Mouse (Mus musculus) heart, embryonic 16.5 days (tissue): ENCODE data around the gene Msi2. TPM values are rescaled to one million over a fixed set of nuclear protein-coding genes. Genes with fewer than 3 reads are reported as not detected.
A peak's percentile ranks its signal among the peaks of the same experiment; 100 is the strongest.

ENCODE experiments used
- ATAC-seq: fragments of 200-750 bp; cut with Nextera tagmentation; replicated peaks from 2 replicates; pipeline ENCODE4 v1.8.0; 2017; ENCODE audit warnings: moderate number of reproducible peaks; ENCODE audit not compliant: insufficient read depth, low FRiP score; ENCODE audit errors: extremely low read depth
- H3K27ac ChIP-seq: fragments of 300-500 bp; sonication (generic); 2 replicates; pipeline ENCODE4 v1.5.1; 2014; ENCODE audit warnings: mild to moderate bottlenecking, low read length, control low read depth, moderate library complexity
- H3K27me3 ChIP-seq: fragments of 300-500 bp; sonication (generic); 2 replicates; pipeline ENCODE4 v1.6.1; 2014; ENCODE audit warnings: low read length, mixed read lengths; ENCODE audit not compliant: control insufficient read depth, insufficient read depth
- H3K36me3 ChIP-seq: fragments of 300-500 bp; sonication (generic); 2 replicates; pipeline ENCODE4 v1.6.1; 2014; ENCODE audit not compliant: control insufficient read depth, insufficient read depth
- H3K4me1 ChIP-seq: fragments of 300-500 bp; sonication (generic); 2 replicates; pipeline ENCODE4 v1.6.1; 2014; ENCODE audit warnings: low read length, mixed read lengths; ENCODE audit not compliant: control insufficient read depth, insufficient read depth
- H3K4me2 ChIP-seq: fragments of 300-500 bp; sonication (generic); 2 replicates; pipeline ENCODE4 v1.6.1; 2014; ENCODE audit warnings: low read depth, mild to moderate bottlenecking, control low read depth, low read length
- H3K4me3 ChIP-seq: fragments of 300-500 bp; sonication (generic); 2 replicates; pipeline ENCODE4 v1.5.1; 2014; ENCODE audit warnings: mild to moderate bottlenecking, control low read depth, low read length
- H3K9ac ChIP-seq: fragments of 300-500 bp; sonication (generic); 2 replicates; pipeline ENCODE4 v1.6.1; 2014; ENCODE audit warnings: low read length, control low read depth
- H3K9me3 ChIP-seq: fragments of 300-500 bp; sonication (generic); replicated peaks from 2 replicates; pipeline ENCODE4 v1.6.1; 2016; ENCODE audit warnings: low read length; ENCODE audit not compliant: control insufficient read depth
- WGBS: fragments of 180-500 bp; shearing (Covaris S2); extraction: QIAGEN DNeasy Blood & Tissue Kit; methylation state at CpG from one replicate; pipeline ENCODE4 v1.1.7; 2014; 5-methylcytosine and 5-hydroxymethylcytosine counted together
- polyA plus RNA-seq: library from polyadenylated mRNA; unstranded; fragments of >200 nt; fragmentation: Nextera tagmentation; extraction: Ambion mirVana; gene quantifications from 2 replicates; pipeline ENCODE4 v1.2.1, GENCODE M21; 2015

Gene Msi2
- polyA plus RNA-seq, 1 experiment from 2014 or later, result 20.6 TPM

GRCm38 (mm10) chr11:88600194-88600593 lies 118.1 kb downstream of the Msi2 start:
- H3K36me3 ChIP-seq, result peaks cover 7% of the 10 kb centered on the region
- no peaks in the 10 kb centered on the region for H3K27me3 ChIP-seq
- no peak overlapping the region for H3K4me2 ChIP-seq
- WGBS, result 86% methylated on average over 3 of the region's 3 CpGs
- peaks cover 54% of the 10 kb centered on the region for H3K4me1 ChIP-seq
- no peaks in the 10 kb centered on the region for H3K9me3 ChIP-seq
- H3K9ac ChIP-seq, result no peak overlapping the region
- no peak overlapping the region for H3K4me3 ChIP-seq
- H3K27ac ChIP-seq, result 0 out of 2 replicates have a peak overlapping the region, but pooled peaks have one; percentile 3
- ATAC-seq, result no peak

- Histone ChIP-seq H3K27ac (peak overlapping the region; percentile 49), H3K4me3 (no peak overlapping the region), H3K4me1 (peaks cover 56% of the 10 kb centered on the region), H3K9ac (no peak overlapping the region), H3K9me3 (no peaks in the 10 kb centered on the region), H3K4me2 (0 out of 2 replicates have a peak overlapping the region, but pooled peaks have one; percentile 25), H3K36me3 (peaks cover 7% of the 10 kb centered on the region), H3K27me3 (no peaks in the 10 kb centered on the region)
- no peak for ATAC-seq
- 58% methylated on average over 17 of the region's 17 CpGs for WGBS
Observed at GRCm38 (mm10) chr11:88599332-88600130, 118.8 kb downstream of the Msi2 start.

GRCm38 (mm10) chr11:88598848-88599175 lies 119.5 kb downstream of the Msi2 start:
- Histone ChIP-seq H3K4me1 (peaks cover 62% of the 10 kb centered on the region), H3K9ac (no peak overlapping the region), H3K27ac (peak overlapping the region; percentile 26), H3K4me3 (no peak overlapping the region), H3K9me3 (no peaks in the 10 kb centered on the region), H3K36me3 (peaks cover 7% of the 10 kb centered on the region; the same call in 1 of the 2 replicates), H3K4me2 (0 out of 2 replicates have a peak overlapping the region, but pooled peaks have one; percentile 25), H3K27me3 (no peaks in the 10 kb centered on the region)
- 64% methylated on average over 3 of the region's 3 CpGs for WGBS
- ATAC-seq, result no peak

- Histone ChIP-seq H3K4me2 (no peak overlapping the region), H3K27ac (peak overlapping the region; percentile 26), H3K27me3 (no peaks in the 10 kb centered on the region), H3K9me3 (no peaks in the 10 kb centered on the region), H3K9ac (no peak overlapping the region), H3K4me1 (peaks cover 62% of the 10 kb centered on the region), H3K4me3 (no peak overlapping the region), H3K36me3 (peaks cover 7% of the 10 kb centered on the region; the same call in 1 of the 2 replicates)
- WGBS, result 59% methylated on average over 11 of the region's 11 CpGs
- ATAC-seq, result no peak
Observed at GRCm38 (mm10) chr11:88598150-88598847, 120.0 kb downstream of the Msi2 start.

- Histone ChIP-seq H3K4me3 (no peak overlapping the region), H3K9ac (0 out of 2 replicates have a peak overlapping the region, but pooled peaks have one; percentile 3), H3K4me1 (peaks cover 49% of the 10 kb centered on the region), H3K27ac (peak overlapping the region; percentile 43; the same call in 1 of the 2 replicates), H3K27me3 (no peaks in the 10 kb centered on the region), H3K36me3 (no peaks in the 10 kb centered on the region), H3K4me2 (no peak overlapping the region), H3K9me3 (no peaks in the 10 kb centered on the region)
- 0 out of 2 replicates have a peak, but pooled peaks have one; percentile 29 for ATAC-seq
- WGBS, result 67% methylated on average over 4 of the region's 4 CpGs
Observed at GRCm38 (mm10) chr11:88595616-88596015, 122.7 kb downstream of the Msi2 start.

- Histone ChIP-seq H3K4me3 (no peak overlapping the region), H3K4me1 (peaks cover 45% of the 10 kb centered on the region), H3K27ac (peak overlapping the region; percentile 45), H3K36me3 (0 out of 2 replicates have a peak, but pooled peaks cover 1% of the 10 kb centered on the region), H3K9me3 (no peaks in the 10 kb centered on the region), H3K9ac (no peak overlapping the region), H3K27me3 (no peaks in the 10 kb centered on the region), H3K4me2 (no peak overlapping the region)
- 0 out of 2 replicates have a peak, but pooled peaks have one; percentile 38 for ATAC-seq
- WGBS, result 43% methylated on average over 13 of the region's 13 CpGs
Observed at GRCm38 (mm10) chr11:88594804-88595611, 123.3 kb downstream of the Msi2 start.

- no peaks in the 10 kb centered on the region for H3K27me3 ChIP-seq
- WGBS, result 14% methylated on average over 8 of the region's 8 CpGs
- no peaks in the 10 kb centered on the region for H3K9me3 ChIP-seq
- H3K27ac ChIP-seq, result peak overlapping the region; percentile 45; the same call in 1 of the 2 replicates
- H3K4me2 ChIP-seq, result no peak overlapping the region
- ATAC-seq, result 0 out of 2 replicates have a peak, but pooled peaks have one; percentile 26
- H3K4me1 ChIP-seq, result peaks cover 35% of the 10 kb centered on the region
- H3K36me3 ChIP-seq, result peaks cover 10% of the 10 kb centered on the region; the same call in 1 of the 2 replicates
- H3K4me3 ChIP-seq, result no peak overlapping the region
- no peak overlapping the region for H3K9ac ChIP-seq
Observed at GRCm38 (mm10) chr11:88594010-88594409, 124.3 kb downstream of the Msi2 start.

- Histone ChIP-seq H3K9ac (no peak overlapping the region), H3K27me3 (no peaks in the 10 kb centered on the region), H3K27ac (no peak overlapping the region), H3K4me3 (no peak overlapping the region), H3K4me2 (no peak overlapping the region), H3K9me3 (no peaks in the 10 kb centered on the region), H3K4me1 (peaks cover 27% of the 10 kb centered on the region), H3K36me3 (peaks cover 15% of the 10 kb centered on the region; the same call in 1 of the 2 replicates)
- WGBS, result 88% methylated on average over 8 of the region's 8 CpGs
- ATAC-seq, result no peak
Observed at GRCm38 (mm10) chr11:88592099-88592498, 126.2 kb downstream of the Msi2 start.
